Mouse (Mus musculus) c-Kit-positive CD71-negative TER-119-negative erythroid progenitor cells, embryonic 14.5 days (primary cell): ENCODE measurements around the gene As3mt.

Source experiments
- DNase-seq: peaks from one replicate; pipeline ENCODE4 v3.0.0-alpha.2; 2013; ENCODE audit warnings: low read depth

The As3mt gene

DNA sequence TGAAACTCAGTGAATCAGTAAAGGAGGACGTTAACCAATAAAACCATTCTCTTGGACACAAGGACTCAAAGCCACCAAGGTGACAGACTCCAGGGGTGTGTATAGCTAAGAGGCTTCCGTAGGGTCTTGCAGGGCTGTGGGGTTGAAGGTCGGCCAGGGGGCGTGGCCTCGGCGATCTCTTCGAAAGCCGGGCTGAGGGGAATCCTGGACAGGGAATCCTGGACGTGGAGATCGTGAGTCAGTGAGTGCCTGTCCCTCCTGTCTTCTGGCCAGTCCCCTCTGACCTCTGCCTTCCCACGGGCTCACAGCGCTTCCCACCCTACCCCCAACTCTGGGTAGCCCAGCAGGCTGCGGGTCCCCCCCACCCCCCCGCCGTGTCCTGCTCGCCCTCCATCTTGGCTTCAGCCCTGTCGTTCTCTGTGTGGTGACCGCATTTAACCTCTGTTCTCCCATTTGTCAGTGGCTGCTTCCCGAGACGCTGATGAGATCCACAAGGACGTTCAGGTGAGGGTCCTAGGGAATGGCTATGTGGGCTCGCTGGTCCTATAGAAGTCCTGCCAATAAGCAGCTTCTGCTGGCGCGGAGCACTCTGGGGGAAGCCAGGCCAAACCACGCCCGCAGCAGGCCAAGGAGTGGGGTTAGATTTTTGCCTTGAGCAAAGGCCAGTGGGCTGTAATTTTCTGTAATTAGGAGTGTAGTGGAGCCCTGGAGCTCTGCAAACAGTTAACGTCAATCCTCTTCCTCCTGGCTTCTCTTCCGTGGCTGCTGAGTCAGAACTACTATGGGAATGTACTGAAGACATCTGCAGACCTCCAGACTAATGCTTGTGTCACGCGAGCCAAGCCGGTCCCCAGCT lies at the start of gene As3mt:
Gene As3mt (plus strand): TSS at position 163 of the 856 bp plus-strand sequence.
- no peak for DNase-seq

DNA sequence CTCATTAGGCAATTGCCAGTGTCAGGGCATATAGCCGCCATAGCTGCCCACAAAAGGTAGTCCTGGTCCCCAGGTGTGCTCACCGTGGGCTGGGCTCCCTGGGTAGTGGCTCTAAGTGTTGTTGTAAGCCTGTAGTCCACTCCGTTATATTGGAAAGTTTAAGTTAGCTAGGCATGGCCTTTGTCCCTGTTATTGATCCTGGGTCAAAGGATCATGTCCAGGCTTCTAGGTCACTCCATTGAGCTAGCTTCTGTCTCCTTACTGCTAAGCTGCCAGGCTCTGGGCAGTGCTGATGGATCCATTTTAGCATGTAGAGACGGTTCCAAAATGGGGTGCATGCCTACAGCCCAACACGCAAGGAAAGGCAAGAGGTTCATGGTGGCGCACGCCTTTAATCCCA lies 48.9 kb upstream of the As3mt start:
- no peak for DNase-seq

DNA sequence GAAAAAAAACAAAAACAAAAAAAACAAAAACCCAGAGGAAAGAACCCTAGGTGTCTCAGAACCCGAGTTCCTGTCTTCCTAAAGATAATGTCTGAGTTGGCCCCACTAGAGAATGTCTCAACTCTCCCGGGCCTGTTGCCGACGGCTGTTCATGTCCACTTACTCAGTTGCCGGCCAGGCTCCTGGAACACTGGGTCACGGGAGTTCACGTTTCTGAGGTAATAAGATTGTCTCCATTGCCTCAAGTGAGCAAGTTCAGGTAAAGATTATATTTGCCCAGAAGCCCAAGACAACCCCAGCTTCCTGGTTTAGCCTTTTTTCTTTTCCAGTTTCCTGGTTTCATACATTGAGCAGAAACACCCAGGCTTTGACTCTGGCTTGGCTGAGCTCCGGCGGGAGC lies 48.4 kb upstream of the As3mt start:
- DNase-seq = no peak

- no peak for DNase-seq
Observed at GRCm38 (mm10) chr19:46661511-46661910, 45.7 kb upstream of the As3mt start.

- DNase-seq = no peak
Observed at GRCm38 (mm10) chr19:46662214-46662613, 45.0 kb upstream of the As3mt start.

- no peak for DNase-seq
Observed at GRCm38 (mm10) chr19:46662784-46663183, 44.5 kb upstream of the As3mt start.

DNA sequence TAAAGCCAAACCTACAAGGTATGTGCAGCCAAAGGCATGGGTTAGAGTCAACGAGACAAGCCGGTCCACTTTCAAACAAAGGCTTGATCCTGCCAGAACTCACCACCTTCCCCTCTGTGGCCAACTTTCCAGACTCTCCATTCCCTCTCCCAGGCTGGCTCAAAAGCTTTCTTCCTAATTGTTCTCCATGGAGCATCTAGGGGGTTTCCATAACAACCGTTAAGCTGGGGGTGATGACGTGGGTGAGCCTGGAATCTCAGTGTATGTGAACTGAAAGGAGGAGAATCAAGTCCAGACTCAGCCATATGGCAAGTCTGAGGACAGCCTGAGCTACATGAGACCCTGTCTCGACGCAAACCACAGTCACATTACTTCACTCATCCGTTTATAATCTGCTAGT lies 41.8 kb upstream of the As3mt start:
- no peak for DNase-seq

GRCm38 (mm10) chr19:46667300-46667699 lies 40.0 kb upstream of the As3mt start:
- no peak for DNase-seq

- no peak for DNase-seq
Observed at GRCm38 (mm10) chr19:46668263-46668662, 39.0 kb upstream of the As3mt start.

DNA sequence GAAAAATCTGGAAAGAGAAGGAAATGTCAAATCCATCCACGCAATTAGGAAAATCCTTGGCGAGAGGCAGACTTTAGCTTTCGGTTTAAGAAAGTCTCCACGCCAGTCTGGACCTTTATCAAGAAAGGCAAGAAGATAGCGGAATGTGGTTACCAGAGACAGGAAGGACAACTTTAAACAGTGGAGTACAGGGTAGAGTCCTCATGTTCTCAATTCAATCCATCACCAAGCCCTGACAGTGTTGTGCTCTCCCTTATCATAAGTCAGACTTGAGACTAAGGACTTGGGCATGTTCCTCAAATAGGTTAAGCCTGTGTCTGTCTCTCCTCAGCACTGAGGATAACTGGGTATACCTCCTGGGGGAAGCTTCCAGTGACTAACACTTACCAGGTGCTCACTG lies 37.5 kb upstream of the As3mt start:
- DNase-seq = no peak

DNA sequence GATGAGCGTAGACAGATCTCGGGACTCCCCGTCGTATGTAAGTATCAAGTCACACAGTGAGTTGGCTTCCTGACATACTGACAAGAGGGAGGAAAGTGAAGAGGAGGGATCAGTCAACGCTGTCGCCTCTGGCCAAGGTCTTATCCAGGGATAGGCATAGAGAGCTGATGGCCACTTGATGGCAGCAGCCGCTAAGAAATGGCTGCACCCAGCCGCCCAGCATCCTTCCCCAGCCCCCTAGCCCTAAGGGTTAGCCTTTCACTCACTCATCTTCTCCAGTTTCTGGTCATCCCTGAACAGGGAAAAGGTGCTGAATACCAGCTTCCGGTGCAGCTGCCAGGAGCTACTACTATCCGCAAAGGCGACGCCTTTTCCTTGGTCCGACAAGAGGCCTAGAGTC lies 36.6 kb upstream of the As3mt start:
- no peak for DNase-seq

DNA sequence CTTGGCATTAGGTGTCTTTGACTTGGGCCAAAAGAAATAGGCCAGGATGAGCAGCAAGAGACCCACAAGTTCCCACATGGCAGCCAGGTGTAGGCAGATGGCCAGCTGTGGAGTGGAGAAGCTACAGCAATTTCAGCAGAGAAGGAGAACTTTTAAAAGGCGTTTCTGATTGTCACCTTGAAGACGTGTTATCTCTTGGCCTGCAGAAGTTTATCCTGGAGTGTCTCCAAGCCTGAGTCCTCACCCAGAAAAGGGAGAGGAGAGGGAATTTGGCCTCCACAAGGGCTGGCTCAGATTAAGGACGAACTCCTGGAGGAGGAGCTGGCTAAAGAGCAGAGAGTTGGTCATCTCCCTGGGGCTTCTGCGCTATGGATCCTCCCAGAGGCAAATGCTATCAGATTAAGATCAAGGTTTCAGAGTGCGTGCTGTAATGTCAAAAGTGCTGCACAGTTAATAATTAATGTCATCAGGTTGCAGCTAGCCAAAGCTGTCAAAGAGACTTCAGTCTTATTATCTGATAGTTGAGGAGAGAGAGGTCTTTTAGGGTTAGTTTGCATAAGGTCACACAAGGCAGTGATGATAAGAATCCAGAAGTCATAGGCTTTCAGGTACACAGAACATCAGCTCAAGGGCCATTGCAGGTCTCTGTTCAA lies 34.4 kb upstream of the As3mt start, which contains the start of gene Cyp17a1:
Gene Cyp17a1 (minus strand): TSS at position 407 of the 653 bp plus-strand sequence.
- DNase-seq = no peak

DNA sequence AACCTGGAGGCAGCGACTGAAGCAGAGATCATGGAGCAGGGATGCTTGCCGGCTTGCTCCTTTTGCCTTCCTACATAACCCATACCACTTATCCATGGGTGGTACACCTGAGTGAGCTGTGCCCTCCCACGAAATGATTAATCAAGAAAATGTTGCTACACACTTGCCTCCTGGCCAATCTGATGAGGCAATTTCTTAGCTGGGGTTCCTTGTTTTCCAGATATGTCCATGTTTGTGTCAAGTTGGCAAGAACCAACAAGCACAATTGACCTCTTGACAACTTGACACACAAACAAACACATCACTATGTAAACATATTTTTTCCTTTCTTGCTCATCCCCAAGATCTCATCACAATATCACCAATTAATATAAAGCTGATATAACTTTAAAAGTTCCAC lies 31.6 kb upstream of the As3mt start:
- DNase-seq = no peak

DNA sequence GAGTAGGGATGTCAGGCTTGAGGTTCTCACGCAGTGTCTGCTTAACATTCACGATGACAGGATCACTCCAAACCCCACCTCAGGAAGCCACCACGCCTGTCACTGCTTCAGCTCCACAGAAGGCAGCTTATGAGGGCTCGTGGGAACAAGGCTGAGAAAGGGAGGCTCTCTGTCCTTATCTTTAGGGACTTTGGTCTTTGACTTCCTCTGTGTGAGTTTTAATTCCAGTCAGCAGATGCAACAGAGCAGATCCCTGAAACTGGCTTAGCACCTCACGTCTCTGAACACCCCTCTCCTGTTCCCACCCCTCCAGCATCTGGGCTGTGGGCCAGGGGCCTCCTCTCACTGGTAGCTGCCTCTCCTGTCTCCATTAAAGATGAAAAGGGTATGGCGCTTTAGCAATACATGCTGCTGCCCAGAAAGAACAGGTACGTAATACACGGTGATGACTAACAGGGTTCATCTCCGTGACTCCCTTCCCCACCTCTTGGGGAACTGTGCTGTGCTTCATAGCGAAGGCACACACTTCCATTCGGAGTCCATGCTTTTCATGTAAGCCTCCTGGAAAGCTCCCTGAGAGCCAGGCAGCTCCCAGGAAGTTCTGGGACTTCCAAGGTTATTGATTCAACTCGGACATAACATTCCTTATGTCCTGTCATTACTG lies 27.4 kb upstream of the As3mt start:
- no peak for DNase-seq

GRCm38 (mm10) chr19:46689460-46690372 lies 17.5 kb upstream of the As3mt start, which contains the start of gene Borcs7:
Gene Borcs7 (plus strand): TSS chr19:46689906.
- DNase-seq = peak; percentile 70

DNA sequence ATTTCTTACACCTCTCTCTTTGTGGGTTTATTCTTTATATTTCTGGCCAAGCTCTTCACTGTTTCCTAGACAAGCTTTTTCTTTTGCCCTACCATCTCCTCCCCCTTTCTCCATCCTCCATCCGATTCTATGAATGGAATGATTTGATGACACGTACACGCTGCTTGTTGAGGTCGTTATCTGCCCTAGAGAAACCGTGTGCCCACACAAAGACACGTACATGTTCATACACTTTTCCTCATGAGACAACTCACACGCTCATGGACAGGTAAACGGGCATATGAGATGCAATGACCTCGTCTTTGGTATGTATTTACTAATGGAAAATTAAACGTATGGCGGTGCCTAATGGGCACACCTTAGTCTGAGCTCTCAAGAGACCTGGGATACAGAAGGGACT lies 16.9 kb upstream of the As3mt start:
- no peak for DNase-seq

DNA sequence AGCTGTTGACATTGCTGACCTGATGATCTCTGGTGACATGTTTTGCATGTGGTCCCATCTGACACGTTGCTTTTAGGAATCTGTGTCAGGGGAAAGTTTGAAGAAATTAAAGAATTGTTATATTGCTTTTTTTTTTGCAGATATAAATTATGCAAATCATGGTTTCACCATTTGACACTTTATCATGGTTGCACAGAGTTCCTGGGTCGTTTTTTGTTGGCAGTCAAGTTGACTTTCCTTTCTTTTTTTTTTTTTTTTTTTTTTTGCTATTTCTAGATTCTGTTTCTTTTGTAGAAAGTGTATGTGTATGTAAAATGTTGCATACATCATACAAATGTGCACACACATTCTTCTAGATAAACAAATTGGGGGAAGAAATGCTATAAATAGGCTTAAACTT lies 16.2 kb upstream of the As3mt start:
- no peak for DNase-seq

DNA sequence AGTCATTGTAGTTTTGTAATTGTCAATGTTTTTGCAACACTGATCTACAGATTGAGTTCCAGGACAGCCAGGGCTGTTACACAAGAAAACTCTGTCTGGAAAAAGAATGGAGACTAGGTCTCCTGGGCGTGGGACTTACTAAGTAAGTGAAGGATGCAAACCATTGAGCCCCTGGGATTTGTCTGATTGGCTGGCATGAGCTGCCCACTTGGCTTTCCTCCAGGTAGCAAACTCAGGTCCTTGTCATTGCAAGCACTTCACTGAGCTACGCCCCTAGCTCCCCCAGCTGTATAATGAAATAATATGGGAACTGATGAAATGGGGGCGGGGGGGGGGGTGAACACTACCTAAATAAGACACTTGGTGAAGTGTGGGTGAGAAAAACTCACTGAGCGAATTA lies 14.1 kb upstream of the As3mt start:
- no peak for DNase-seq

DNA sequence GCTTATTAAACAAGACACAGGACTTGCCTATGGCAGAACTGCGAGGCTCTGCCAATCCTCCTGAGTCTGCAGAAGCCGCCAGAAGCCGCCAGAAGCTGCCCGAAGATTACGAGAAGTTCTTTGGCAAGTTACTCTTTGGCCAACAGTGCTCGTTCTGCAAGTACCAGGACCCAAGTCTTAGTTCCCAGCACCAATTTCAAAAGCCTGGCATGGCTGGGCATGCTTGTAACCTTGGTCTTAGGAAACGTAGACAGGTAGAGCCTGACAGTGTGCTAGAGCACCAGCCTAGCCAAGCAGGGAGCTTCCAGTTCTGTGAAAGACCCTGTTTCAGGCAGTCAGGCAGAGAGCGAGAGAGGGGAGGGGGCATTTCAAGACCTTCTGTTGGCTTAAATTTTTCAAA lies 10.8 kb upstream of the As3mt start:
- DNase-seq = no peak

DNA sequence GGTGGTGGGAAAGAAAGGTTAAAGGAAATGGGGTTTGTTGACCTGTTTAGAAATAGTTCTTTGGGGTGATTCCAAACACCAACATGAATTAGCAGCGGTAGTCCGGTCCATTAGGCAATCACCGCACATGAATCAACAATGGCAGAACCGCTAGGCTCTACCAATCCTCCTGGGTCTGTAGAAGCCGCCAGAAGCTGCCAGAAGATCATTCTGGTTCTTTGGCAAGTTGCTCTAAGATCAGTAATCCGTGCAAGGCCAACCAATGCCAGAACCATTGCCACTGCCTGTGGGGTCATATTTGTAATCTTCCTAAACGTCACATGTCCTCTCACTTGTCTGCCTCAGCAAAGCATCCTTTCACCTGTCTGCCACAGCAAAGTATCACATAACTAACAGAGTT lies 10.3 kb upstream of the As3mt start:
- no peak for DNase-seq

DNA sequence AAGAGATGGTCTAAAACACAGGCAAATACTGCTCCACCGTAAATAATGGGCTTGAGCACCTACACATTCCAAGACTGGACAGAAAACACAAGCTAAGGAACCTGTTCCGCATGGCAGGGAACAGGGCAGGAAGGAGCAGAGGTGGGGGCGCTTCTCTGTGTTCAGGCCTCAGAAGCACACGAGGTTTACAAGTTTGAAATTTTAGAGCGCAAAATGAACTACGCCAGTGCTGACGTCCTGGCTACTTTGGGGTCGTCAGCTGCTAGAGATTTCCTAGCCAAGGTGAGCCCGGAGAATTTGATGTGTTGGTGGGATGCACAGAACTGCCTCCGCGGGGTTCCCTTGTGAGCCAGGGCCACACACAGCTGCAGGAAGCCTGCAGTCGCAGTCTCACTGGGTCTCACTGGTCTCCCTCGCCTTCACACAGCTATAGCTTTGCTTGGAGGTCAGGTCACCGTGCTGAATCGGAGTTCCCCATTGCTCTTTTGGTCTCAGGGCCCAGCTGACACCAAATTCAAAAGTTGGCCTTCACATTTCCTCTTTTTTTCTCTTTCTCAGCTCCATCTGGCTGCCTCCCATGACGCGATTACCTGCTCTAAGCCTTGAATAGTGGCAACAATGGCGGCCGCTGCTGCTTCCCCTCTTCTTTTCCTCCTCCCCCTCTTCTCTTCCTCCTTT lies 9.3 kb upstream of the As3mt start:
- DNase-seq = no peak
